Mouse (Mus musculus) lung, adult 18-20 months (tissue): ENCODE results near the gene Arhgap6.

Experiments
- DNase-seq, 2 experiments: peaks; one replicate each; pipeline ENCODE4 v3.0.0; 2022; ENCODE audit warnings: mixed read lengths in 2 of 2

Arhgap6 gene

GRCm38 (mm10) chrX:169007066-169007465 lies 212.2 kb downstream of the Arhgap6 start:
- DNase-seq: no peak

DNA sequence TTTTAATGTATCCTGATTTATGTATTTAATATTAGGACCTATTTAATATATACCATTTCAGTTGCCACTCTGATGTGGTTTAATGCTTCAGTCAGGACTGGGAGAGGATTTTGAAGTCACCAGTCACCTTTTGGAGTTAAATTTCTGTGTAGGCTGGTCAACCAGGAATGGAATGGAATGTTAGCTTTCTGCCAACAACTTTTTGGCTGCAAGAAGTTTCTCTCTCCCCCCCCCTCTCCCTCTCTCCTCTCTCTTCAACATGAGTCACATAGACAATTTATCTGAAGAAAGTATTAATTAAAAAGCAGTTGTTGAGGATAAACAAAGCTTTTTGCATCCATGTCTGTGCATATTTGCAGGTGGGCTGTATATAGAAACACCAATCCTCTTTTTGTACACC lies 217.8 kb downstream of the Arhgap6 start:
- no peak for DNase-seq

DNA sequence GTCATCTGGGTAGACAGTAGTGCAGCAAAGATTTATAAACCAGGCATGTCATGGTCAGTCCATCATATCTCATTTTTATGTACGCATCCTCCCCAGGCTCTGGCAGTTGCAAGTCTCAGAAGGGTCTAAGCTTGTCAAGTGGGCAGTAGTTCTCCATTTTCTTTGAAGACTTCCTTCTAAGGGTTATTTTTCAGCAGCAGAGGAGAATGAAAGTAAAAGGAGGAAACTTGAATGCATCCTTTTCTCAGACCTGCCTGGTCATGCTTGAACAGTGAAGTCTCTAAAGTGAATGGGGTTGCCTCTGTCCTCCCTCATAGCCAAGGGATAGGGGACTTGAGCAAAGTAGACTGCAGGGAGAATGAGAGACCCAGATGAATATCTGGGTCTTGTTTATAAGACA lies 239.5 kb downstream of the Arhgap6 start:
- DNase-seq: no peak

DNA sequence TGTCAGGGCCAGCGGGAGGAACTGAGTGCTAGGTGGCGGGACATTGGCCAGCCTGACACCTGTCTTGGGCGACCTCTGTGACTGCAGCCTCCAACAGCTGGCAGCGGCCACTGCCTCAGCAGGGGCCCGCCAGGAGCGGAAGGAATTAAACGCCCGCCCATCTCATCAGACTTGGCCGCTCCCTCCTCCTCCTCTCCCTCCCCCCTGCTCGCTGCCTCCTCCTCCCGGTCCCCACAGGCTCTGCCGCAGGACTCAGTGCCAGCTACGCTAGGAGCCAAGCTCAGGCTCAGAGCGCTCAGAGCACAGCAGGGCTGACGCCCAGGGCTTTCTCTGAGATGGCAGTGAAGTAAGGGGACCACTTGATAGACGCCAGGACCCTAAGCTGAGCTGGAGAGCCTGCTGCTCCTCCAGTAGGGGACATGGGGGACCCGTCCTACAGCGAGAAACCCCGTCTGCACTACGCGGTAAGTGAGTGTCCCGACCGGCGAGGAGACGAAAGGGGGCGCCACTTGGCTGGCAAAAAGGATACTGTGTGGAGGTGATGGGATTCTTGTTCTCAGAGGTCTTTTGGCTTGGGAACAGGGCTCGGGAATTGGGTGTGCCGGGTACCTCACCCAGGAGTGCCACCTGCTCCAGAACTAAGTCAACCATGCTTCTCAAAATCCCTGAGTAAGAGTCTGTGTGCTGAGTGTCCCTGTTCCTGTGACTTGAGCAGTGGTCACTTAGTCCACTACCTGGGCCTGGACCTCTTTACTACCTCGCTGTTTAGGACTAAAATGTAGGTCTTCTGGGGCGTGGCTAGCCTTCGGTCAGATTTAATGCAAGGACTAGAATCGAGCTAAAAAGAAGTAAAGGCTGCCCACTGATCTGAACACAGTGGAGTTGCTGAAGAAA lies 241.8 kb downstream of the Arhgap6 start:
- peak; percentile 85 to 87 for DNase-seq

DNA sequence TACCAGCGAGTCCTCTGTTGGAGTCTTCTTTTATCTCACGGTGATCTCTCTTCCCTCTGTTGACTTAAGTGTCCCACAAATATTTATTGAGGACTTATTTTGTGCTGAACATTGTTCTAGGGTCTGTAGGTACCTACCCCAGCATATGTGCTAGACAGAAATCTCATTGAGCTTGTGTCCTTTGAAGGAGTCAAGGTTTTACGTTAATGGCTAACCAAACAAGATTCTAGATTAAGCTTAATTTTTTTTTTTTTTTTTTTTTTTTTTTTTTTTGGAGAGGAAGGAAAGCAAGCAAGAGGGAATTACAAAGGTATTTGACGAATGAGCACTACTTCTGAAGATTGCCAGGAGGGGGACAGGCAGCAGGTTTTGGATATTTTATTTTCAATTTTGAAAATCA lies 242.5 kb downstream of the Arhgap6 start:
- DNase-seq: no peak

- no peak for DNase-seq
Measured at GRCm38 (mm10) chrX:169043872-169044271, 249.0 kb downstream of the Arhgap6 start.

DNA sequence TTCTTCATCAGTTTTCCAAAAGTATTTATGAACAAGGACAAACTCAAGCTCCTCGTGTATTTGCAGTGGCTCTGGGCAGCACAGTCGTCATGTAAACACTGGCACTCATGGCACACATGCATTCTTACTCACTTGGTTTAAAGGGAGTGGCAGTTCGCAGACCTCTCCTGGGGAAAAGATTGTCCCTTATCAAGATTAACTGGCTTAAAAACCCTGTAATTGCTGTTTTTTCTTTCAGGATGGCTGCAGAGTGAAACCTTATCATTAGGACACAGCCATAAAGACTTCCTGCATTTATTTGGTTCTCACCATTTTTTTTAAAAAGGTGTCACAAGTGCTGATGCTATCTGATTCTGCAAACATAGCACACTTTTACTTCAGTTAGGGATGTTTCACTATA lies 252.7 kb downstream of the Arhgap6 start:
- no peak for DNase-seq

DNA sequence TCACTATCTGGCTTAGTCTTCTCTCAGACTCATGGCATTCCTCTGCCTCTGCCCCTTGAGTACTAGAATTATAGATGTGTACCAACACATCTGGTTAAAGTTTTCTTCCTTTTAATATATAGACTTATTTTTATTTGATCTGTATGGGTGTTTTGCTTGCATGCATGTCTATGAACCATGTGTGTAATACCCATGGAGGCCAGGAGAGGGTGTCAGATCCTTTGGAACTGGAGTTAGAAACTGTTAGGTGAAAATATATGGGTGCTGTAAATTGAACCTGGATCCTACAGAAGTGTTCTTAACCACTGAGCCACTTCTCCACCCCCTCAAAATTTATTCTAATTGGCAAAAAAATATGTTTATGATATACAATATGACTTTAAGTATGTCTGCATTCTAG lies 254.7 kb downstream of the Arhgap6 start:
- DNase-seq: no peak

DNA sequence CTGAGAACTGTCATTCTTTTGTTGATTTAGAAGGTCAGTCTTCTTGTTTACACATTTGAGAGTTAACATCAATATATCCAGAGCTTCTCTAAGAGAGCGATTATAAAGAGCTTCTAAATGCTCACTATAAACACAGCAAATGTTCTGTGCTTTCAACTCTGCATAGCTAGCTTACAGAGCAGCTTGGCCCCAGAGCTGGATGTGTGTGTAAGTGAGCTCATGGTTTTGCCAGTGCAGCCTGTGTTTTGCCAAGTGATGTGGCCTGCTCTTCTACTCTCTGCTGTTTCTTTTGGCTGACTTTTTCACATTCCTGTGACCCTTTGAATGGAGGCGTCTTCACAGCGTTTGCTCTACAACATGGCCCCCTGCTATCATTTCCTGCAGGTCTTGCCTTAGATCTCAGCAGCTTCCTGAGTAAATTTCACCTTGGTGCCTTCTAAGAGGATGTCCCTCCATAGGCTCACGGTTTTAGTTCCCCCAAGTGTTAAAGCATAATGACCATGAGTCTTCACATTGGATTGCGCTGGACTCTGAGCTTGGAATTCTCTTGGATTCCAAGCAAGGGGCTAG lies 259.1 kb downstream of the Arhgap6 start:
- peak in 1 of 2 experiments; percentile 2 for DNase-seq

- no peak for DNase-seq
Measured at GRCm38 (mm10) chrX:169062555-169062954, 267.7 kb downstream of the Arhgap6 start.

DNA sequence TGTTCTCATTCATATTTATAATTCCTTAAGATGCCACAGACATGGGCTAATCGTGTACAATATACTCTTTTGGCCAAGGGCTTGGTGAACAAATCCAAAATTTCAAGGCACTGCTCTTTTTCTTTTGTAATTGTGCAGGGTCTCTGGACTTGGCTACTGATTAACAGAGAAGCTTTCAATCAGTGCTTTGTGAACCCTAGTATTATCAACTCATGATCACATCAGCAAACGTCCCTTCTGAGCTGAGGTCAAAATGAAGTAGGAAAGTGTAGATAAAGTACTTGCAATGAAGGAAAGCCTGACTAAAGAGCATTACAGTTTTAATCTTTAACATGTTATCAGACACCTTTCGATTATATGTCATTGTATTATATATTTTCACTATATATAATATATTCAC lies 270.4 kb downstream of the Arhgap6 start:
- no peak for DNase-seq

- no peak for DNase-seq
Measured at GRCm38 (mm10) chrX:169065922-169066321, 271.0 kb downstream of the Arhgap6 start.

- DNase-seq: no peak
Measured at GRCm38 (mm10) chrX:169075020-169075419, 280.1 kb downstream of the Arhgap6 start.

GRCm38 (mm10) chrX:169081609-169082008 lies 286.7 kb downstream of the Arhgap6 start:
- DNase-seq: no peak

DNA sequence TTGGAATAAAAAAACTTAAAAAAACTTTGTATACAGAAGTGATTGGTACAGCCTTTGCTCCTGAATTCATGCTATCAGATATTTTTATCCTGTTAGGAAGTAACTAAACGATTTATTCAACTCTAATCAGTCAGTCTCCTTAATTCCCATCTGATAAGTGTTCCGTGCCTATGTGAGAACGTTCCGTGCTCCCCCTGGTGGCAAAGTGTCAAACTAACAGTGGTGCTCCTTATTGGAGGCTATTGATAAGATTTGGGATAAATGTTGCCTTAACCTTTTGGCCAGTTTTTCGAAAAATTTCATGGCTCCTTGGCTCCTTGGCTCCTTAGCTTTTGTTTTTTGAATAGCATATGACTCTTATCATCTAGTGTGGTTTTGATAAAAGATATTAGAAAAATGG lies 291.0 kb downstream of the Arhgap6 start:
- DNase-seq: peak; percentile 39 to 71

DNA sequence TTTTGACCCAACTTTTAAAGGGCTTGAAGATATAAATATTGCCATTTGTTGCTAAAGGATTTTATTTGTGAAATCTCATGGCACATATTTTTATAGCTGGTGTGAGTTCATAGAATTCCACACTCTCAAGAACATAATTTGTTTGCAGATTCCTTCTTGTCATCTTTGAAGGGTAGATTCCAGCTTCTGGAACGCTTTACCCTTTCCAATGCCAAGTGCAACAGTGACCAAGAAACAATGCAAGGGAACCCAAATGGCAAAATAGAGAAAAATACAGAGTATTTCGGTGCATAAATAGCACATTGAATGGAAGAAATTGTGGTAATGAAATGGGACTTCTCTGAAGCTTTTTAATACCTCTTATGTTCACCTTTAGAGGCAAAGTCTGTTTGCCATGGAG lies 294.3 kb downstream of the Arhgap6 start:
- DNase-seq: peak in 1 of 2 experiments; percentile 8

DNA sequence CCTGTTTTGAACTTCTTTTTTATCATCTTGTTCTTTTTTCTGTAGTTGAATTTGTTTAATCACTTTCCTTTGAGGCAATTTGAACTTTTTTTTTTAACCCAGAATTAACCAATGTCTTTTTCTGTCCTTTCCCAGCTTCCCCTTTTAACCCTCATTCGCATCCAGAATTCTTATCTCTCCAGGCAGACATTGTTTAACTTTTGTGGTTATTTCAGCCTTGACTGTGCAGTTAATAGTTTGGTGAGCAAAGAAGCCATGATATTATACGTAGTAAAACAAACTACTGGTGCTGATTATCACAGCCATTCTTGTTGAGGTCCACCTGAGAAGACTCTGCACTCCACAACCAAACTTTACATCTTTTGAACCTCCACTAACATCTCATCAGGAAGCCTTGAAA lies 299.7 kb downstream of the Arhgap6 start:
- no peak for DNase-seq

GRCm38 (mm10) chrX:169095584-169095983 lies 300.7 kb downstream of the Arhgap6 start:
- no peak for DNase-seq

DNA sequence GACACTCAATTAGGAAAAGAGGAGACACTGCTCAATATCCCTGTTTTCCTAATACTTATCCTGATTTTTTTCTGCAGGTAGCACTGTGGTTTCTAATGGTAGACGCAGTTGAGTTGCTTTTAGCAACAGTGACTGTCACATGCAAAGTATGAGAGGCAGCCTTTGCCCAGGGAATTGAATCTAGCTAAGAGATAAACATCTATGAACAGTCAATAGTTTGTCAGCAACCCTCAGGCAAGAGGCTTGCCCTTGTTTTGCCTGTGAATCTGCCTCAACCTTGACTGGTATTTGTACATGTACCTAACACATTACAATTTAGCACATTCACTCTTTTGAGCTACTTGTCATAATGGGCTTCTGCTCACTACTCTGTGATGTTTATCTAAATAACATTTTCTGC lies 307.8 kb downstream of the Arhgap6 start:
- no peak for DNase-seq

GRCm38 (mm10) chrX:169106048-169106622 lies 311.2 kb downstream of the Arhgap6 start:
- DNase-seq: peak; percentile 11 to 29

- no peak for DNase-seq
Measured at GRCm38 (mm10) chrX:169107372-169107771, 312.5 kb downstream of the Arhgap6 start.

DNA sequence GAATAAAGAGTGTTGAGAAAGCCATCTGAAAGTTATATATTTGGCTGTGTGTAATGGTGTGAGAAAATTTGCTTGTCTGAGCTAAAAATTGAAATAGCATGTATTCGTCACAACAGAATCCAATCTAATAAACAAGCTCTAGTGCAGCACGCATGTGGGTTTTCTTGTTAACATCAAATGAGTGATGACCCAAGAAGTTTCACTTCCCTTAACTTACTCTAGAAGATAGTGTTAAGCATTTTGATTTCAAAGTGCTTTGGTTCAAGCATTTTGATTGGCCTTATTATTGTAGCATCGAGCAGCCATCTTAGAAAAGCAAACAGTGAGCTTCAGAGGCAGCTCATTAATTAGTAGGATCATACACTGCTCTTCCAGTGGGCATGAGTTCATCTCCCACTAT lies 315.1 kb downstream of the Arhgap6 start:
- no peak for DNase-seq

GRCm38 (mm10) chrX:169112662-169113061 lies 317.8 kb downstream of the Arhgap6 start:
- peak; percentile 29 to 56 for DNase-seq
